Mouse (Mus musculus) cortical plate, adult 2 months (tissue): ENCODE results near the gene Sh3bp4.

Source experiments
- CTCF ChIP-seq: fragments of 200-500 bp; IDR thresholded peaks from 2 replicates; pipeline ENCODE4 v1.5.1; 2011; ENCODE audit warnings: mild to moderate bottlenecking, control low read depth, low read length; ENCODE audit not compliant: insufficient read depth; ENCODE audit errors: extremely low read depth
- POLR2A ChIP-seq: fragments of 200-500 bp; IDR thresholded peaks from 2 replicates; pipeline ENCODE4 v1.6.1; 2011; ENCODE audit warnings: mild to moderate bottlenecking, low read length, control low read depth; ENCODE audit not compliant: insufficient read depth; ENCODE audit errors: extremely low read depth

GRCm38 (mm10) chr1:89080371-89080770 is 10.2 kb downstream of the Sh3bp4 start:
- no peak for TF ChIP-seq POLR2A
- no peak for TF ChIP-seq CTCF
